Mouse (Mus musculus) limb, embryonic 15.5 days (tissue): ENCODE measurements at regions not wholly inside any gene's neighbourhood (a gene's known extent, or its start where the extent isn't known, plus 50 kb on each side); places are given as distances from the start of the nearest gene placed in this dataset.

Experiments used
- ATAC-seq: fragments of 200-750 bp; cut with Nextera tagmentation; 2 replicates; pipeline ENCODE4 v1.8.0; 2017; ENCODE audit warnings: low read depth, moderate TSS enrichment; ENCODE audit not compliant: insufficient number of reproducible peaks, low FRiP score, low TSS enrichment
- H3K27ac ChIP-seq: fragments of 300-500 bp; sonication (generic); 2 replicates; pipeline ENCODE4 v1.5.1; 2015; ENCODE audit warnings: moderate library complexity, mild to moderate bottlenecking, inconsistent platforms
- H3K27me3 ChIP-seq: fragments of 300-500 bp; sonication (generic); 2 replicates; pipeline ENCODE4 v1.6.1; 2015; ENCODE audit warnings: inconsistent platforms
- H3K36me3 ChIP-seq: fragments of 300-500 bp; sonication (generic); 2 replicates; pipeline ENCODE4 v1.6.1; 2015; ENCODE audit warnings: inconsistent platforms
- H3K4me1 ChIP-seq: fragments of 300-500 bp; sonication (generic); 2 replicates; pipeline ENCODE4 v1.6.1; 2015; ENCODE audit warnings: inconsistent platforms
- H3K4me2 ChIP-seq: fragments of 300-500 bp; sonication (generic); 2 replicates; pipeline ENCODE4 v1.6.1; 2015; ENCODE audit warnings: mild to moderate bottlenecking, inconsistent platforms
- H3K4me3 ChIP-seq: fragments of 300-500 bp; sonication (generic); 2 replicates; pipeline ENCODE4 v1.5.1; 2015; ENCODE audit warnings: mild to moderate bottlenecking, inconsistent platforms
- H3K9ac ChIP-seq: fragments of 300-500 bp; sonication (generic); 2 replicates; pipeline ENCODE4 v1.6.1; 2015; ENCODE audit warnings: inconsistent platforms
- H3K9me3 ChIP-seq: fragments of 300-500 bp; sonication (generic); 2 replicates; pipeline ENCODE4 v1.6.1; 2016; ENCODE audit warnings: inconsistent platforms
- WGBS: fragments of 180-500 bp; shearing (Covaris S2); methylation state at CpG from one replicate; pipeline ENCODE4 v1.1.7; 2015; 5-methylcytosine and 5-hydroxymethylcytosine counted together

DNA sequence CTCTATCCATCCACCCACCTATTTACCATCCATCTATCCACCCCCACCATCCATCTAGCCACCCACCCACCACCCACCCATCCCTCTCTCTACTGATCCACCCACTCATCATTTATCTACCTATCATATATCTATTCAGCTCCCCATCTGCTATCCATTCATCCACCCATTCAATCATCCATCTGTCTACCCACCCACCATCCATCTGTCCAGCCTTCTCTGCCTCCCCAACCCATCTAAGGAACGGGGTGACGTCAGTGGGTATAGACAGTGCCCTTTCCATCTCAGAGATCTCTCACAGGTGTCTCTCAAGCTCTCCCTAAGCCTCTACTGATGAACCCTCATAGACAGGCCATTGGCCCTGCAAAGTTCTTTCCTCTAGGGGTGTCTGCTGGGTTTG is 67.5 kb upstream of the Ccnd1 start:
- ATAC-seq = no peak
- 85% methylated on average over 2 of the region's 2 CpGs for WGBS

DNA sequence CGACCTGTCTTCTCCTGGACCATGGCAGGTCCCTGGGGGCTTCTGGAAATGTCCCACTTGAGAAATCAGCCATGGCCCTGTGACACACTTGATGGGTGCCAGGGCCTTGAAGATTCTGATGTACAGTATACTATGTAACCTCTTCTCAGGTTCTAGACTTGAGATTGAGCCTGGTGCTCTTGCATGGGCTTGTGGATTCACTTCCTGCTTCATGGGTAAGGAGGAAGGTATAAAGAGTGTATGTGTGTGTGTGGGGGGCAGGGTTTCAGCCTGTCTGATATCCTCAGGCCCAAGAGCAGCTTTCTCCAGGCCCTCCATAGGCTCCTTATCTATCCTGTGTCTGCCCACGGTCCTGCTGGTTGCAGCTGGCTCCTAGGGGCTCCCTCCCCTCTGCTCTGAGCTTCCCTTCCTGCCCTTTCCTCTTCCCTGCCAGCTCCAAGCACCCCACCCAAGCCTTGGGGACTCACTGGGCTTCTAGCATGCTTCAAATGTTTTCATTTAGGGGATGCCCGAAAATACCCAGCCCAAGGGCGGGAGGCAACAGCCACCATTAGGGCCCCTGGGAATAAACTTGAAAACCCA is 61.9 kb upstream of the Ccnd1 start:
- no peak for ATAC-seq
- H3K9me3 ChIP-seq = no peaks in the 10 kb centered on the region
- H3K27me3 ChIP-seq = no peaks in the 10 kb centered on the region
- no peak overlapping the region; the same call in 1 of the 2 replicates for H3K27ac ChIP-seq
- WGBS = 53% methylated on average over 4 of the region's 4 CpGs
- peaks cover 15% of the 10 kb centered on the region for H3K4me1 ChIP-seq
- no peak overlapping the region for H3K4me3 ChIP-seq
- H3K9ac ChIP-seq = no peak overlapping the region
- H3K4me2 ChIP-seq = no peak overlapping the region
- H3K36me3 ChIP-seq = no peaks in the 10 kb centered on the region

More for the DNA sequence above, 67.5 kb upstream of the Ccnd1 start:
- no peaks in the 10 kb centered on the region for H3K36me3 ChIP-seq
- no peaks in the 10 kb centered on the region for H3K4me1 ChIP-seq
- H3K9me3 ChIP-seq = no peaks in the 10 kb centered on the region
- no peak overlapping the region for H3K4me3 ChIP-seq
- H3K27me3 ChIP-seq = no peaks in the 10 kb centered on the region
- no peak overlapping the region for H3K4me2 ChIP-seq
- H3K9ac ChIP-seq = no peak overlapping the region
- no peak overlapping the region for H3K27ac ChIP-seq

DNA sequence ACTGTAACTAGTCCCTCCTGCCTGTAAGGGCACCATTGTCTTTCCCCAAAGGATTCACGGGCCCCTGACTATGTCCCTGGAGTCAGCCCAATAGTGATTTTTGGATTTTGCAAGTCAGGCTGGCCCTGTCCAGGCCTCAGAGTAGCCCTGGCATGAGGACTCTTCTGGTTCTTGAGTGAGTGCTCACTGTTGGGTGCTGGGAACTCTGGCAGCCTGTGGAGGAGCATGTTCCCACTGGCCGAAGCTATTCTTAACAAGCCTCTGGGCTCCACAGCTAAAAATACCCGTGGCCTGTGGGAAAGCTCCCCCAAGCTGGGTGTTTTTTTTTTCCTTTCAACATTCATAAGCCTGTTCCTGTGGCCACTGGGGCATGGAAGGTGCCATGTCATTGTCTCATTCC is 60.0 kb upstream of the Ccnd1 start:
- Histone ChIP-seq H3K4me1 (peaks cover 15% of the 10 kb centered on the region), H3K4me3 (no peak overlapping the region), H3K9ac (no peak overlapping the region), H3K36me3 (no peaks in the 10 kb centered on the region), H3K27ac (no peak overlapping the region), H3K4me2 (no peak overlapping the region), H3K27me3 (no peaks in the 10 kb centered on the region), H3K9me3 (no peaks in the 10 kb centered on the region)
- 58% methylated on average over 3 of the region's 3 CpGs for WGBS
- no peak for ATAC-seq

DNA sequence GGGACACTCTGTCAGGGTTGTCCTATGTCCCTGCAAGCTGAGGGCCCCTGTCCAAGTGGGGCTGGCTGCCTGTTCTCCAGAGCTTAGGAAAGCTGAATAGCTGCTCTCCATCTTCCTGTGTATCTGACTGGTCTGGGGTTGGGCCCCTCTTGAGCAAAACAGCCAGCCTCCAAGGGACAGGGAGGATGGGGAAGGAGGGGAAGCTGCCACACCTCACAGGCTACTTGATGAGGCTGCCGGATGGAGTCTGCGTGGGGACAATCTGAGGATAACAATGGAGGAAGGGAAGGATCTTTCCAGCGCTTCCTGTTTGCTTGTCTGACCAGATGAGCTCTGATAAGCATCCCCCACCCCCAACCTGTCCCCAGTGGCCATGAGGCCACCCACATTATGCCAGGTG is 57.1 kb upstream of the Ccnd1 start:
- H3K9ac ChIP-seq = no peak overlapping the region
- H3K9me3 ChIP-seq = no peaks in the 10 kb centered on the region
- peaks cover 12% of the 10 kb centered on the region for H3K4me1 ChIP-seq
- ATAC-seq = no peak
- WGBS = 75% methylated on average over 3 of the region's 3 CpGs
- no peak overlapping the region for H3K27ac ChIP-seq
- no peaks in the 10 kb centered on the region for H3K27me3 ChIP-seq
- H3K4me3 ChIP-seq = no peak overlapping the region
- H3K36me3 ChIP-seq = no peaks in the 10 kb centered on the region
- no peak overlapping the region for H3K4me2 ChIP-seq

GRCm38 (mm10) chr7:144994229-144994628 is 54.5 kb upstream of the Ccnd1 start:
- H3K4me1 ChIP-seq = no peaks in the 10 kb centered on the region
- no peak overlapping the region for H3K4me3 ChIP-seq
- H3K27ac ChIP-seq = no peak overlapping the region
- H3K36me3 ChIP-seq = no peaks in the 10 kb centered on the region
- H3K9ac ChIP-seq = no peak overlapping the region
- H3K4me2 ChIP-seq = no peak overlapping the region
- WGBS = 67% methylated on average over 4 of the region's 4 CpGs
- no peak for ATAC-seq
- H3K27me3 ChIP-seq = no peaks in the 10 kb centered on the region
- no peaks in the 10 kb centered on the region for H3K9me3 ChIP-seq

- Histone ChIP-seq H3K9ac (no peak overlapping the region), H3K27me3 (no peaks in the 10 kb centered on the region), H3K4me3 (no peak overlapping the region), H3K27ac (no peak overlapping the region), H3K36me3 (no peaks in the 10 kb centered on the region), H3K9me3 (no peaks in the 10 kb centered on the region), H3K4me2 (no peak overlapping the region), H3K4me1 (0 out of 2 replicates have a peak, but pooled peaks cover 4% of the 10 kb centered on the region)
- ATAC-seq = no peak
- WGBS = 79% methylated on average over 4 of the region's 4 CpGs
Observed at GRCm38 (mm10) chr7:144993566-144993965, 53.8 kb upstream of the Ccnd1 start.

- H3K4me2 ChIP-seq = no peak overlapping the region
- H3K9me3 ChIP-seq = no peaks in the 10 kb centered on the region
- no peaks in the 10 kb centered on the region for H3K36me3 ChIP-seq
- H3K4me3 ChIP-seq = no peak overlapping the region
- H3K27ac ChIP-seq = no peak overlapping the region
- H3K27me3 ChIP-seq = no peaks in the 10 kb centered on the region
- no peak for ATAC-seq
- H3K4me1 ChIP-seq = 0 out of 2 replicates have a peak, but pooled peaks cover 9% of the 10 kb centered on the region
- no peak overlapping the region for H3K9ac ChIP-seq
- WGBS = 75% methylated on average over 1 of the region's 1 CpGs
Observed at GRCm38 (mm10) chr7:144991760-144992159, 52.0 kb upstream of the Ccnd1 start.
